Mouse (Mus musculus) liver, postnatal 0 days (tissue): Measurements from ENCODE around the gene Ect2.

Experiments
- CTCF ChIP-seq: sonication (generic); IDR thresholded peaks from 2 replicates; pipeline ENCODE4 v1.5.1; 2016; ENCODE audit warnings: antibody characterized with exemption, low read depth
- EP300 ChIP-seq: IDR thresholded peaks from 2 replicates; pipeline ENCODE4 v1.6.1; 2016; ENCODE audit warnings: antibody characterized with exemption, low read depth, mild to moderate bottlenecking

DNA sequence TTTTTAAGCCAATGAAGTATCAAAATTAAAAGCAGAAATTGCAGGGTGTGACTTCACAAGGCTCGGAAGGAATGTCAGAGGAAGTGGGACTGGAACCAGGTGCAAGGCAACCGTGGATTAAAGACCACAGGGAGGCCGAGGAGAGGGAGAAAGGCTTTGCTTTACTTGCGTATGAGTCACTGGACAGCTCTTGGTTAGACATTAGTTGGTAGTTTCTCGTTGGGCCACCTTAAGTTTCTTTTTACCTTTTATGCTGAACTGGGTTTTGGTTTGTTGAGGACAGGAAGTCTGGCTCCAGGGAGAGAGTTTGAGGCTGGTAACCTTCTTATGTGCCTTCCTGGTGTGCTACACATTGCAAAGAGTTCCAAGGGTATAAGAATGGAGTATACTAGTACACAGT is 44.1 kb upstream of the Ect2 start:
- TF ChIP-seq EP300 = no peak
- TF ChIP-seq CTCF = no peak
